Mouse (Mus musculus): ENCODE data around the gene E330034G19Rik.
A peak's percentile ranks its signal among the peaks of the same experiment; 100 is the strongest.
"Not testable (repeated sequence)": the region's sequence is repeated elsewhere in the genome, so short reads cannot be mapped to it uniquely, and the experiment has no call there.

E330034G19Rik gene

GRCm38 (mm10) chr14:24292914-24293313 is at the start of gene E330034G19Rik:
Gene E330034G19Rik (plus strand): TSS chr14:24293214.
- DNase-seq (ENCODE audit: extremely low read depth, low read depth) = no peak

DNA sequence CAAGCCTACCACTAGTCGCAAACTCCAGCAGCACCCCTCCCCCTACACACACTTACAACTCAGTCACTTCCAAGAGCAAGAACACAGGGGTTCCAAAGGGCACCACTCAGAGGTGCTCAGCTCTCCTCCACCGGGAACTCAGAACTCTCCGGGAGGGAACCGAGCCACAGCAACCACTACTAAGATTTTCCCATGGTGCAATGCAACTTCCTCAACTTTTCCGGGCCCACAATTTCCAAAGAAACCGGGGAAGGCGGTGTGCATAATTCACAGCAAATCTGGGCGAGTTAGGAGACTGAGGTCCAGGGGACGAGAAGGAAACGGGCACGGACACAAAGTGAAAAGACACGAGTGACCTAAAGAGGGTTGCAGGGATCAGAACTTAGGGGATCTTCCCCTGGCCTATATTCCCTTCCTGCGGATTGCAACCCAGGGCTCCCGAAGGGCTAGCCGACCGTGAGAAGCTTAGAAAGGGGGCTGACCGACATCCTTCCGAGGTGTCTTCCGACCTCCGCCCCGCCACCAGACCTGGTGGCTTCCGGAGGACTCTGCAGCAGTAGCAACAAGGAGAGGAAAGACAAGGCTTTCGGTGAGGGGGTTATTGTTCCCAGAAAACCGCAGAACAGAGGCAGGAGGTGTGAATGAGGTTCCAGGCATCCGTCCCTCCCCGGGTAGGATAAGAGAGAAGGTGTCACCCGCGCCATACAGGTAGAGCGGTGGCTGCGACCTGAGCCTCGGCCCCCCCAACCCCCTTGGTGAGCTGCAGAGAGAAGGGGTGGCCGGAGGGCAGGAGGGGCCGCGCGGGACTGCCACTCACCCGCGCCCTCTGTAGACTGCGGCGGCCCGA is 48.5 kb upstream of the E330034G19Rik start:
- DNase-seq (ENCODE audit: extremely low read depth, low read depth) = no peak

DNA sequence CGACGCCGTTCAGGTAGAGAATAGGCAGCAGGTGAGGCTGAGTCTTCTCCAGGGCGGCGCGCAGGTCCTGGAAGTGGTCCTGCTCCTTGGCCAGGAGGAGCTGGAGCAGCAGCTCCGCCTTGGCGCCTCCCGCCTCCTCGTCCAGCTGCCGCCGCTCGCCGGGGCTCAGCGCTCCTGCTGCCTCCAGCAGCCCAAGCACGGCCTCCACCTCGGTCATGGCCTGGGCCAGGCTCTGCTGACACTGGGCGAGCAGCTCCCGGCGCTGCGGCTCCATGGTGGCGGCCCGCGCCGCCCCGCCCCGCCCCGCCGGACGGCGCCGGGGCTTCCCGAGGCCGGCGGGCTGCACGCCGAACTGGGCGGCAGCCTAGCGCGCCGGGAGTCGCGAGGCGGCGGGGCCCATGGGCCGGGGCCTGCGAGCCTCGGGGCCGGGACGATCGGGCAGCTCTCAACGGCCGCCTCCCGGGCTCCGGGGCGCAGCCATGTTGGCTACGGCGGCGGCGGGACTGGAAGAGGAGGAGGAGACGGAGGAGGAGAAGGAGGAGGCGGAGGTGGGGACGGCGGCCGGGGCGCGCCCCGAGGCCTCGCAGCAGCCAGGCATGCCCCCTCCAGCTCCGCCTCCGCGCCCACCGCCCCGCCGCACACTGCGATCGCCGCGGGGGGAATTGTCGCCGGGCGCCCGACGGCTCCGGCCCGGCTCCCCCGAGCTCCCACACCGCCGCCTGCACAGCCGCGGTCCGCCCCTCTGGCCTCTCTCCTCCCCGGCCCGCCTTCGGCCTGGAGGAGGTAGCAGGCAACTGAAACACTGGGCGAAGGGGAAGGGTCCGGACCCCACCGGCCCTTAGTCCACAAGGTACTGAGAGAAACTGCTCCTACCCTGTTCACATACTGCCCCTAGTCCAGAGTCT is 47.6 kb upstream of the E330034G19Rik start, which contains the start of gene Dlg5:
Gene Dlg5, minus strand, starts transcription at position 744 of the 905 bp plus-strand sequence.
- no peak for DNase-seq (ENCODE audit: extremely low read depth, low read depth)

- no peak for DNase-seq (ENCODE audit: extremely low read depth, low read depth)
These were observed 43.1 kb upstream of the E330034G19Rik start for GRCm38 (mm10) chr14:24249926-24250325.

GRCm38 (mm10) chr14:24251326-24251725 is 41.7 kb upstream of the E330034G19Rik start:
- no peak for DNase-seq (ENCODE audit: extremely low read depth, low read depth)

DNA sequence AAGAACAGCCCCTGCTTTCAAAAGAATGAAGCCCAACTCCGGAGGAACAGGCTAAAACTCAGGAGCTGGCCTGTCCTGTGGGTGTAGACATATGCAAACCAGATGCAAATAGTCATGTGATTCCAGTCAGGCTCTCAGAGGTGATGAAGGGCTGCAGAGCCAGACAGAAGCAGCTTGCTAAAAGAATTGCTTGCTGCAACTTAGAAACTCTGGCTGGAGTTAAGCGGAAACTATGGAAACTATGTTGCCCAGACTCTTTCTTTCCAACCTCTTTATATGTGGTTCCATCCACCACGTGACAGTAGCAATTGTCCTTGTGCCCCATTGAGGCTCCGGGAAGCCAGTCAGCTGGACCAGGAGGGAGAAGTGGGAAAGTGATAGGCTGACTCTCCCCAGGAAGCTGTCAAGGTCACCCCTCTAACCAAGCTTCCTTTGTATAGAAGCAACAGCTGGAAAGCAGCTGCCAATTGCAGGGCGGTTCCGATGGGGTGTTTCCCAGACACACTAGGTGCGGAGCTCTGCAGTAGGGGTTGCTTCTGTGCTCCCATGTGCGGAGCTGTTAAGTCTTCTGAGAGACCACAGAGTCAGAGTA is 39.3 kb upstream of the E330034G19Rik start:
- no peak for DNase-seq (ENCODE audit: extremely low read depth, low read depth)

GRCm38 (mm10) chr14:24255956-24256355 is 37.1 kb upstream of the E330034G19Rik start:
- DNase-seq (ENCODE audit: extremely low read depth, low read depth) = no peak

- DNase-seq (ENCODE audit: extremely low read depth, low read depth) = no peak
These were observed 32.6 kb upstream of the E330034G19Rik start for GRCm38 (mm10) chr14:24260391-24260790.

DNA sequence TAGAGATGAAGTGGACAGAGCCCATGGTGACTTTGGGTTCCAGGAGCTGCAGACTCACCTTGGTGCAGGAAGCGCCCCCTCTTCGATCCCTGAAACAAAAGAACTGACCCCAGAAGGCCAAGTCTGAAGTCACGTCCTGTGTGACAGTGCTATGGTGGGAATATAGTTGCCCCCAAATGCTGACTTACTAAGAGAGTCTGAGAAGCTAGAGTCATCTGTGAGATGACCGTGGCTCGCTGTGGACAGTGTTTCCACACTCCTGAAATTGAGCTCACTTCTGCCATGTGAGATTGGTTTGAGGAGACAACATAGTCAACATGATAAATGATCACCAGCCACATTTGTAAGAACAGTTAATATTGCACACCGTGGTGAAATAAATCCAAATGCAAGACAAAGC is 30.6 kb upstream of the E330034G19Rik start:
- no peak for DNase-seq (ENCODE audit: extremely low read depth, low read depth)

DNA sequence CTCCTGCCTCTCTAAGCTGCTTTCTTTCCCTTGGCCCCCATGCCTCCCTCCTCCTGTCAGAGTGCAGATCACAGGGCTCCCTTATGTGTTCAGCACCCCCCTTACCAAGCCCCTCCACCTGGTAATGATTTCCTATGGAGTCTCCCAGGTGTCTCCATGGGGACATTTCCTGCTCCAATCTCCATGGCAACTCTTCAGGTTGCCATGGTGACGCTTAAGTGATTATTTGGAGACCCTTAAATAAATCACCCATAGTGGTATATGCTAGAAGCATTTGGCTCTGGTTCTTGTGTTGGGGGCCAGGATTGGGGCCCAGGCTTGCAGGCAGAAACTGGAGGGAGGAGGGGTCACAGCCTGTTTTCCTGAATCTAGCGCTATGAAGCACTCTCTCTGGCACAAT is 30.1 kb upstream of the E330034G19Rik start:
- no peak for DNase-seq (ENCODE audit: extremely low read depth, low read depth)

DNA sequence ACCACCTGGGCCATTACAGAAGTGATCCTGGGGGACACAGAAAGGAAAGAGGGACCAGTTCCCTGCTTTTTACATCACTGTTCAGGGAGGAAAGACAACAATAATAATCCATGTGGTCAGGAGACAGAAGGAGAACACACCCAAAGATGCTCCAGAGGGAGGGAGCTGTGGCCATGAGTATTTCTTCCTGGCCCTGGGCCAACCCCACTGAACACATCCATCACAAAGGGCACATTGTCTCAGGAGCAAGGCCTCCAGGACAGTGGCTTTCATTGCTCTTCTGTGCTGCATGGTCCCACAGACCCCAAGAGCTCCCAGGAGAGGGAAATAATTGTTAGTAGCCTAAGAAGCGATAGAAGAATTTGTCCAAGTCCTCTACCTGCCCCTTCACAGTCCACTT is 23.4 kb upstream of the E330034G19Rik start:
- DNase-seq (ENCODE audit: extremely low read depth, low read depth) = no peak

- no peak for DNase-seq (ENCODE audit: extremely low read depth, low read depth)
These were observed 19.4 kb upstream of the E330034G19Rik start for GRCm38 (mm10) chr14:24273575-24273974.

- no peak for DNase-seq (ENCODE audit: extremely low read depth, low read depth)
These were observed 17.5 kb upstream of the E330034G19Rik start for GRCm38 (mm10) chr14:24275534-24275933.

- DNase-seq (ENCODE audit: extremely low read depth, low read depth) = no peak
These were observed 11.7 kb upstream of the E330034G19Rik start for GRCm38 (mm10) chr14:24281278-24281677.

- no peak for DNase-seq (ENCODE audit: extremely low read depth, low read depth)
These were observed 10.7 kb upstream of the E330034G19Rik start for GRCm38 (mm10) chr14:24282276-24282675.

DNA sequence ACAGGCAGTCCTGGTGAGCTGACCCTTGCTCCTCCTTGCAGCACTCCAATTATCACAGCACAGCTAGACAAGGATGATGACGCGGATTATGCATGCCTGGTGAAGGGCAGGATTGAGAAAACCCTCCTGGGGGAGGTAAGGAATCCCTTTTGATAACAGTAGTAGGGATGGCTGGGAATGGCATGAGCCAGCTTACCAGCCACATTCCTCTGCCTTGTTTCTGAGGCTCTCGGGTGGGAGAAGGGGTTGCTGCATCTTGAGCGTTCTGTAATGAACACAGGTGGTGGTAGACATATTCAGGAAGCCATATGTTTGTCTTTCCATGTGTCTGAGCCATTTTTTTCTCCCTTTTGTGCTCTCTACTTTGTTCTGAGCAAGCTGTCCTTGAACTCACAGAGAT is 6.9 kb upstream of the E330034G19Rik start:
- no peak for DNase-seq (ENCODE audit: extremely low read depth, low read depth)

- no peak for DNase-seq (ENCODE audit: extremely low read depth, low read depth)
These were observed 2.3 kb upstream of the E330034G19Rik start for GRCm38 (mm10) chr14:24290726-24291125.

DNA sequence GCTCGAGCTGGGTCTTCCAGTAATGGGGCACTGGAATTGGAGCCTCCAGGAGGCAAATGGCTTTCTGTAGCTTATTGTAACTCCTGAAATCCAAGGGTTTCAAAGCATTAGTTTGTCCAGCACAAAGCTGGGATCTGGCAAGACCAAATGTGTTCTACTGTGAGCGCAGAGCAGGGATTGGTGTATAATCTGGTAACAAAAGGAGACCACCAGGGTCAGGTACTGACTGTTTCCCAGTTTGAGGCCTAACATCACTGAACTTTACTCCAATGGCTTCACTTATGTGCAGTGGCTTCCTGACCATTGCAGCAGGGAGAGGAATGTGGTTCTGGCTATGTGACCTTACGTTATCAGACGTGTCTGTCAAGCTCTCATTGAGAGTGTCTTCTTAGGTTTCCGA is 617 bp downstream of the E330034G19Rik start:
- DNase-seq (ENCODE audit: extremely low read depth, low read depth) = no peak

GRCm38 (mm10) chr14:24302126-24302525 is 9.1 kb downstream of the E330034G19Rik start:
- not testable (repeated sequence) for DNase-seq (ENCODE audit: extremely low read depth, low read depth)

DNA sequence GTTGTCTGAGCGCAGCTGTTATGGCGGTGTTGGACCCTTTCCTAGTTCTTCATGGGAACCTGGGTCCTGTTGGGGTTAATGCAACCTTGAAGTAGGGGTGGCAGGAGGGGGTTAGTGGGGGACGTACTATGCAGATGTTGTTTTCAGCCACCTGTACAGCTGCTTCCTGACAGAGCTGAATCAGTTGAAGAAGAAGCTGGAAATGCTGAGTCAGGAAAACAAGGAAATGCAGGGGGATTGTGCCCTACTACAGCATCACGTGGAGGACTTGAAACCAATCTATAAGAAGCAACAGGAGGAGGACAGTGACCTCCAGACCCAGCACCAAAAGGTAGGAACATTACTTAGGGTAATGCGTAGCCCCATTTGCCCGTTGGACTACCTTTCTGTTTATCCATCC is 13.7 kb downstream of the E330034G19Rik start:
- DNase-seq (ENCODE audit: extremely low read depth, low read depth) = no peak

- no peak for DNase-seq (ENCODE audit: extremely low read depth, low read depth)
These were observed 14.1 kb downstream of the E330034G19Rik start for GRCm38 (mm10) chr14:24307146-24307545.

- DNase-seq (ENCODE audit: extremely low read depth, low read depth) = peak; percentile 1
These were observed 18.1 kb downstream of the E330034G19Rik start for GRCm38 (mm10) chr14:24311110-24311509.
